Mouse (Mus musculus): ENCODE data around the gene Atp6ap1l. TPM values are rescaled to one million over a fixed set of nuclear protein-coding genes. Genes with fewer than 3 reads are reported as not detected.
"Not testable (repeated sequence)": the region's sequence is repeated elsewhere in the genome, so short reads cannot be mapped to it uniquely, and the experiment has no call there.

The Atp6ap1l gene
- 1 to 10 TPM in 1 of 2 experiments, under 1 TPM in 1; 0.42 to 1.3 TPM for total RNA-seq (2021)
- long read RNA-seq, experiment 1, result 0 reads
- long read RNA-seq, experiment 2, result 0 reads

DNA sequence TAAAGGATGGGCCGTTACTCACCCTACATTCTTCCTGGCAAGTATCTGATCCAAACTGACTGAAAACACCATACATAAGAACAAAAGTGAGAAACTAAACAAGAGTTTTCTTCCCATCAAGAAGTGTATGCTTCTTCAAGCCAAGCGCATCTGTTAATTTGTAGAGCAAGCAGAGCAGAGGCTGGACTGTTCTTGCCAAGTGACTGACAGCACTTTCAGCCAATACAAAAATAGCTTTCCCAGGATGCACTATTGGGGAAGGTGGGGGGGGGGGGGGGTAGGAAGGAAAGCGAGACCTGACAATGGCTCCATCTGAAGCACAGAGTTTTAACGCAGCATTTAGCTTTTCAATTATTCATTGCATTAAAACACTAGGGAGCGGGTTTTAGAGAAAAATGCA, at the start of gene Atp6ap1l:
TSS of gene Atp6ap1l (minus strand) at position 180 of the 400 bp plus-strand sequence.
- no peak for DNase-seq (ENCODE audit: low spot score in 2 of 2)

DNA sequence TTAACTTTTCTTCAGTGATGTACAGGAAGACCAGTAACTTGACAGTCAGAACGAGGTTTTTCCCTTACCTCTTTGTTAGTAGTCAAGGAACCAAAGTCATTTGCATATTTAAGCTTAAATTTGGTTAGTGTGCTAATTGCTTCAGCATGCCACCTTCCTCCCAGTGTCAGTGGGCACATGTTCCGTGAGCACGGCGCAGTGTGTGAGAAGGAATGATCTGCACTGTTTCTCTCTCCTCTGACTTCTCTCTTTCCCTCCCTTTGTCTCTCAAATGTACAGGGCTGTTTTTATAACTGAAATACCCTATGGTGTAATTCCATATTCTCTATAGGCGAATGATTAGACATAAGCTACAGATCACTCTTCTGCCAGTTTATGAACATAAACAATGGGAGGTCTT, 34.4 kb upstream of the Atp6ap1l start:
- DNase-seq (ENCODE audit: low spot score in 2 of 2), result no peak

DNA sequence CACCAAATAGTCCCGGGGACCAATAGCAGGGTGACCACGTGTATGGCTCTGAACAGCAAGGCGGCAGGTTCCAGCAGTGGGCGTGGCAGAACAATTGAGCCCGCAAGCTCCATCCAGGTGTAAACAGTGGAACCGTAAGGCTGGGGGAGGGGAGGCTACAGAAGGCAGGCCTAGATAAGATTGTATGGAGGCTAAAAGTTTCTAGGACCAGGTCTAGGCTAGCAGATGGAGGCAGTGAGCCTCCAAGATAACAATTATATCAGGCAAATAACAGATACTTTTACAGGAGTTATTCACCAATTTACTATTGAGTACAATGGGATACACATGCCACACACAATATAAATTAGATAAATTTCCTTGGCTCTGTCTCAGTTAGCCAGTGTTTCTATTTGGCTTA, 34.0 kb upstream of the Atp6ap1l start:
- no peak for DNase-seq (ENCODE audit: low spot score in 2 of 2)

DNA sequence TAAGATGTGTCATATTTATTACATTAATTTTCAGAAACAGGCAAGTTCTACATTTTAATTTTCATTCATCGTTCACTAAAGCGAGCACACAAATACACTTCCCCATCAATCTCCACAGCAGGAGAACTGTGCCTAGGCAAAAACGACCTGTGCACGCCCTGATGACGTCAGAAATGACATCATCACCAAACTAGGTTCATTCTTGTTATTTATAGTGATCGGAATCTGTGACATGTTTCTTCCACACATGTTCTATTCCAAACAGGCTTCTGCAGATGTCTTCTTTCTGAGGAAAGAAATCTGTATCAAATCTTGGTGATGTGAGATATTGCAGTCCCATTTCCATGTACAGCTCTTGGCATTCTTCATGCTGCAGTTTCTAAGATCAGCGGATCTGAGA, 30.7 kb upstream of the Atp6ap1l start:
- no peak for DNase-seq (ENCODE audit: low spot score in 2 of 2)

DNA sequence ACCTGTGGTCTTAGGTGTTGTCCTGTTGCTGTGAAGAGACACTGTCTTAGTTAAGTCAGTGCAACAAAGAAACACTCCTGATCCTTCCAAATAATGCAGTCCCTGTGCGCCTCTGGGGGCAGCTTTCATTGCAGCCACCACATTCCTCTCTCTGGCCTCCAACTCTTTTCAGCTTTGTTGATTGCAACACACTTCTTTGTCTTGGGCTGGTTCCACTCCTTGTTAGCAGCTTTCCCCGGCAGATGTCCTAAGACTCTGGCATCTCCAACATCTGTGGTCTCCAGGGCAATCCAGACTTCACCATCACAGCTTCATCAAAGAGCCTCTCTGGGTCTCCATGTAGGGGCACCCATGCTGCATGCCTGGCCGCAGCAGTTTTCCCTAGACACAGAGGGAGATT, 28.1 kb upstream of the Atp6ap1l start:
- no peak for DNase-seq (ENCODE audit: low spot score in 2 of 2)

DNA sequence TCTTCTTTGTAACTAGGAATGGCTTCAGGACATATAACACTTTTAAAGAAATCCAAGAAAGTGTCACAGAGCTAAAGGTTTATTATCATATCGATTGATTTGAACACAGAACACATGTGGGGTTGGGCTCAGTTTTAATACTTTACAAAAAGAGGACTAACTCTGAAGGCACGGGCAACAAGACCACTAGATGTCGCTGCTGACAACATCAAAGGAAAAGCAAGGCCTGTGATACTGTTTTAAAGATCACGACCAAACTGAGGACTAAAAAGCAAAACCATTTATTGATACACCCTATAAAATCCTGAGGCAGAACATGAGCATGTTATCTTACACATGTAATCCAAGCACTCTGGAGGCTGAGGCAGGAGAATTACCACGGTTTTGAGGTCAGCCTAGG, 24.7 kb upstream of the Atp6ap1l start:
- DNase-seq (ENCODE audit: low spot score in 2 of 2), result peak; percentile 14 to 30

DNA sequence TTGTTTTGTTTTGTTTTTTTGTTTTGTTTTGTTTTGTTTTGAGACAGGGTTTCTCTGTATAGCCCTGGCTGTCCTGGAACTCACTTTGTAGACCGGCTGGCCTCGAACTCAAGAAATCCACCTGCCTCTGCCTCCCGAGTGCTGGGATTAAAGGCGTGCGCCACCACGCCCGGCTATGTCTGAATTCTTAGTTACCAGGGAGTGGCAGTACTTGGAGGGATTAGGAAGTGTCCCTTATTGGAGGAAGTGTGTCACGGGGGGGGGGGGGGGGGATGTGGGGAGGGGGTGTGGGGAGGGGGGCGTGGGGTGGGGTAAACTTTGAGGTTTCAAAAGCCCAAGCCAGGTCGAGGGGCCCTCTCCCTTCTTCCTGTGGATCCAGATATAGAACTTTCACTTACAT, 23.1 kb upstream of the Atp6ap1l start:
- DNase-seq (ENCODE audit: low spot score in 2 of 2), result not testable (repeated sequence)

DNA sequence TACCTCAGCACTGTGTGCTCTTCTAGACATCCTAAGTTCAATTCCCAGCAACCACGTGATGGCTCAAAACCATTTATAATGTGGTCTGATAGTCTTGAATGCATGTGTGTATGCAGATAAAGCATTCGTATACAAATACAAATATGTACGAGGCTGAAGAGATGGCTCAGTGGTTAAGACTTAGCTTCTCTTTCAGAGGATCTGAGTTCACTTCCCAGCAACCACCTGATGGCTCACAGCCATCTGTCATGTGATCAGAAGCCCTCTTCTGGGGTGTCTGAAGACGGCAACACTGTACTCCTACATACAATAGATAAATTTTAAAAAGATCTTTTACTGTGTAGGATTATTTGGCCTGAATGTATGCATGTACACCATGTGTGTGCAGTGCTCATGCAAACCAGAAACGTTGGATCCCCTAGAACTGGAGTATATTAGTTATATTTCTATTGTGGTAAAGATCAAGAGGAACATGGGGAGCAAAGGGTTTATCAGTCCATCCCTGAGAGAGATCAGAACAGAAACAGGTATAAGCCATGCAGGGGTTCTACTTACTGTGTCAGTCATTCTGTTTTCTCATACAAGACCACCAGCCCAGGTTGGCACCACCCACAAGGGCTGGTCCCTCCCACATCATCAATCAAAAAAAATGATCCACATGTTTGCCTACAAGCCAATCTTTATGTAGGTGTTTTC, 21.9 kb upstream of the Atp6ap1l start:
- no peak for DNase-seq (ENCODE audit: low spot score in 2 of 2)

DNA sequence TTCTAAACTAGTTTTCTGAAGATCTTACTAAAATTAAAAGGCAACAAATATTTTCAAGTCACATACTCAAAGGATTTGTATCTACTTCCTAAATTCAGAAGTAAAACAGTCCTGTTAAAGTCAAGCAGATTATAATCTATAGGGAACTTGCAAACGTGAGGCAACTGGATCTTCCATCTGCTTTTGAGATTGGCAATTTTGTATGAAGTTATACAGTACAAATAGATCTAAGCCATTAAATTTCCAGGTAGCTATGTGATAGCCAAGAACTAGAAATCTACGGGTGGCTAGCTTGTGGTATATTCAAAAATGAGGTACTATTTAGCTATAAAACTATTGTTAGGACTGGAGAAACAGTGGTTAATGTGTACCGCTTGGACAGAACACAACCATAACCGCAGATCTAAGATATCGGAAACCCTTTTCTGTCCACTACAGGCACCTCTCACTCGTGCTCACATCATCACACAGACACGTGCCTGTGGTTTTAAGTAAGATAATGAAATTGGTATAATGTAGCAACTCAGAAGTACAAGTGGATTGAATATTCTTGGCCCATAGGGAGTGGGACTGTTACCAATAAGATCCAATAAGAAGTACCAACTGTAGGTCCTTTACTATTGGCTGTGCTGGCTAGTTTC, 21.1 kb upstream of the Atp6ap1l start:
- no peak for DNase-seq (ENCODE audit: low spot score in 2 of 2)

DNA sequence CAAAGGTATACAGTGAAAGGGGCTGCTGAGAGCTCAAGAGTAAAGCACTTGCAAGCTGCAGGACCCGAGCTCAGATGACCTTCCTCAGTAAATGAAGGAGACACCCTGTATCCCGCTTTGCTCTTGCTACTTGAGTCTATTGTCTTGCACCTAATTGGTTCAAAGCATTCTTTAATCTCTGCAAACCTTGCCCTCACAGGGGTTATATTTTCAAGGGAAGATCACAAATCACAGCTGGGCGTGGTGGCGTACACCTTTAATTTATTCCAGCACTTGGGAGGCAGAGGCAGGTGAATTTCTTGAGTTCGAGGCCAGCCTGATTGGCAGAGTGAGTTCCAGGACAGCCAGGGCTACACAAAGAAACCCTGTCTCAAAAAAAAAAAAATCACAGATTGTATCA, 20.0 kb upstream of the Atp6ap1l start:
- no peak for DNase-seq (ENCODE audit: low spot score in 2 of 2)

DNA sequence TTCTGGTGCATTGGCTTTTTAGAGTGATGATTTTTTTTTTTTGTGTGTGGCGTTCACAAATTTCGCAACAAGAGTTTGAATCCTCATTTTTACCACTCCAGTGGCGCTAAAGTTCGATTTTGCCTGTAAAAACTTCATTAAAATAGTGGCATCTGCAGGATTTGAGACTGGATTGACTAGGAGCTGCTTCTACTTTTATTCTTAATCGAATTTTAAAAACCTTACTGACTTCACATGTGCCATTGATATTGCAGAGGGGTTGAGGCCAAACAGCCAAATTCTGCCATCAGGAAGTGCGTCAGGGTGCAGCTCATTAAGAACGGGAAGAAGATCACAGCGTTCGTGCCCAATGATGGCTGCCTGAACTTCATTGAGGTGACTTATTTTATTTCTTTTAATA, 18.9 kb upstream of the Atp6ap1l start:
- DNase-seq (ENCODE audit: low spot score in 2 of 2), result no peak

DNA sequence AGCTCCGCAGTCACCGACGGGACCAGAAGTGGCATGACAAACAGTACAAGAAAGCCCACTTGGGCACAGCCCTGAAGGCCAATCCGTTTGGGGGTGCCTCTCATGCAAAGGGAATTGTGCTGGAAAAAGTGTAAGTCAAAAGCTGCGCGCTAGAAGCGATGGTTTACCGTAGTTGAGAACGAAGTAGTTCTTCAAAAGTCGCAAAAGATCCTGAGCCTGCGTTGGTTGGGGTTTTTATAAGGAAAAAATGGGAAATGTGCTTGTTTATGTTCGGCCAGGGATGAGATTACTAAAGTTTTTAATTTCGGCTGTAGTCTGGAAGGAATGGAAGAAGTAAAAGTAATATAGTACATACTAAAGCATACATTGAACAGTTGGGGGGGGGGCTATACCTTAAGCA, 18.5 kb upstream of the Atp6ap1l start:
- not testable (repeated sequence) for DNase-seq (ENCODE audit: low spot score in 2 of 2)

DNA sequence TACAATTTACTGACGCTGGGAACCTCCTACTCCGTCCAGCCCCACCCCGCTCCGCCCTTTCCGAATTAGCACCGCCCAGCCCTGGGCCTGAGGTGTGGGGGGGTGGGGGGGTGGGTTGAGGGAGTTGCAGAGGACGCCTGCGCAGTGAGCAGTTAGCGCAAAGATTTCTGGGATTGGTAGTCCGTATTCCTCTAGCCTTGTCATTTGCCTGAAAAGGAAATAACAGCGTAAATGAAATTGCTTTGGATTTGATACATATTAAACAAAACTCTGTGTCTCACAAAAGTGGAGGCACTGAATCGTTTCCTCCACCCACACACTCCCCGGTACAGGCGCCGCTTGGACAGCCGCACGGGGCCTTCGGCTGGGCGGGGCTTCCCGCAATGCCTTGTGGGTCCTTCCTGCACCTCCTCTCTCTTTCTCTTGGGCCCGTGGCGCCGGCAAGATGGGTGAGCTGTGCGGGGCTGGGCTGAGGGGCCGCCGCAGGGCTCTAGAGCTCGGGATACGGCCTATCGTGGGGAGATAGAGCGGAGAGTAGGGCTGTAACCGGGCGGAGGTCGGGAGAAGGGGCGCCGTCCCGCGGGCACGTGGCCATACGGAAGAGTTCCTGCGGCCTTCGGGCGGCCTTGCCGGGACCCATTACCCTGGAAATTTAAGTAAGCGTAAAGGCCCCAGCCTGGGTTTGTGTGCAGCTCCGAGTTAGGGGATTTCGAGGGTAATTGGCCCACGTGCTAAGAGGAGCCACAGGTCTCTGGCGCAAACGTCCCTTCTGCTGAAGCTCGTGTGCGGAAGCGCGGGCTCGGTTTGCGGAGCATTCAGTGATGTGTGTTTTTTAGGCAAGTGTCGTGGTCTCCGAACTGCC, 17.8 kb upstream of the Atp6ap1l start, which contains the start of gene Rps23:
TSS of gene Rps23 (plus strand) at position 208 of the 862 bp plus-strand sequence.
- peak; percentile 81 to 83 for DNase-seq (ENCODE audit: low spot score in 2 of 2)

DNA sequence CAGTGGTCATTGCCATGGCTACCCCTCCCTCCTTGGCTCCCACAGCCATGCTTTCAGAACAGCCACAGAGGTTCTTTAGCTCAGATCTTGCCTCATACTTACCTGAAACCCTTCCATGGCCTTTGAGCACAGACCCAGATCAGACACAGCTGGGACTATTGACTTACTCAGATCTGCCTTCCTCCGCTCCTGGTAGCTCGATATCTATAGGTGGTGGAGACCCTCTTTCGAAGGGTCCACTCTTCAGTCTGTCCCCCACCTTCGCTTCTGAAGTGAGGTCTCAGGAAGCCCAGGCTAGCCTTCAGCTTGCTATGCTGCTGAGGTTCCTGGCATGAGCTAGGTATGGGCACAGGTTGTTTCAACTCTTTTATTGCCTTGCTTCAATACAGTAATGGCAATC, 9.6 kb upstream of the Atp6ap1l start:
- DNase-seq (ENCODE audit: low spot score in 2 of 2), result no peak

DNA sequence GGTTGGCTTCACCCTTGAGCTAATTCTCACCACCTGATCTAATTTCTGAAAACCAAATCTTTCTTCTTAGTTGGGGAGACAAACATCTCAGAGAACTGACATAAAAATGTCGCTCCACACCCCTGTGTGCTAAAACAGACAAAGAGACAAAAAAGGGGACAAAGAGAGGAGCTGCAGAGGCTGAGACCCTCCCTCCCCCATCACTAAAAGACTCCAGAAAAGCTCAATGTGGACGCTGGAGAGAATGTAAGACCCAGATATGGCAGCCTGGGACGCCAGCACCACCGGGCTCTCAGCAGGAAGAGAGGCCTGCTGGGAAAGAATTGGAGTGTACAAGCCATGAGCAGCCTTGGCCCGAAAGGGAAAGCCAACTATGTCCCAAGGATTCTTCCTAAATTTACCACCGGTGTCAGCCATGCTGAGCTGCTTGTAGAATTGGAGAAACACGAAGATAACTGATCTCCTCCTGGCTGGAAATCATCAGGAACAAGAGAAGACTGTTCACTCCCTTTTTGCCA, 8.6 kb upstream of the Atp6ap1l start:
- no peak for DNase-seq (ENCODE audit: low spot score in 2 of 2)

DNA sequence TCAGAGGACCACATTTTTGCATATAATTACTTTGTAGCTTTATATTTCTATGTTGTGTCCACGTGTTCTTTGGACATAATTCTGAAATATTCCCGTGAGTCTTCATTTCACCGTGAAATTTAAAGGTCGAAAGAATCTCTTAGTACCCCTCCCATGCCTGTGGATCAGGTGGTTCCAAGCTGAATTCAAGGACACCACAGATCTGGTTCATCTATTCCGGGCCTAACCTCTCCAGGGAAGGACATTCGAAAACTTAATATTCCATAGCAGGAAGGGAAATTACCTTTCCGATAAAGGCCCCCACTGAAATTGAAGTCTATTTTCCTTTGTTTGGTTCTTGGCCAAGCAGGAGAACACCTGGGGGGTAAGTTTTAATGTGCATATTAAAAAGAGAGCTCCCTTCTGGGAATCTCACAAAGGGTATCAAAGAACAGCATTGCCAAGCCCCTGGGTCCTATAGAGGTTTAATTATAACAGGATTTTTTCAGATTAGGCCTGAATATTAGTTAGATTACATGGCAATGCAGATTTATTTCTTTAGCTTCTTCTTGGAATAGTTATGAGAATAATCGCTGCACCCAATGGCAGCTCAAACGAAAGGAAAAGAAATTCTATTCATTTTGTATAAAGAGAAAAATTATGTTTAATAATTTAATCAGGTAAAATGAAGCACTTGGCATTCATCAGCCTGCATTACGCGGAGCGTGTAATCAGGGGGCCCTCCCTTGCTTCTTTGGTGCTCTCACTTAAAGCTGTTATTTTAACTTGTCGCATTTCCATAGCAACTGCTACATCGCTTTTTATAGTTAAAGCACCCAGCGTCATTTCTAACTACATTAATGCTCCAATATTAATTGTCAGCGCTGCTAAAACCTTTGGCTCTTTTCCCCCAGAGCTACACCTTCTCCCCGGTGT, 7.9 kb upstream of the Atp6ap1l start:
- no peak for DNase-seq (ENCODE audit: low spot score in 2 of 2)

DNA sequence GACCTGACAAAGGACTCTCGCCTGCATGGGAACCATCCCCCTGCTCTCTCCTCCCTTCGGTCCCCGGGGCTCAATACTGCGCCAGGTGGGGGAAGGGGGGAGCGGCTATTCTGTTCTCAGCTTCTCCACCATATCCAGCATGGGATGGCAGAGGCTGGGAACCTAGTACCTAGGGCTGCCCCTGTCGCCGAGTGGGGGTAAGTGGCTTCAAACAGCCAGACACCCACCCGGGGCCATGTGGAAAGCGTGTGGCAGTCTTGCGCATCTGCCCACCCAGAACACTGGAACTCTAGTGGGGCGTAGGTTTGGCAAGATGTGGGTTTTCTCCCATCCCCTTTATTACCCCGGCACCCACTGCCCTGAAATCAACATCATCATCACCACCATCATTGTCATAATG, 2.2 kb upstream of the Atp6ap1l start:
- DNase-seq (ENCODE audit: low spot score in 2 of 2), result no peak

DNA sequence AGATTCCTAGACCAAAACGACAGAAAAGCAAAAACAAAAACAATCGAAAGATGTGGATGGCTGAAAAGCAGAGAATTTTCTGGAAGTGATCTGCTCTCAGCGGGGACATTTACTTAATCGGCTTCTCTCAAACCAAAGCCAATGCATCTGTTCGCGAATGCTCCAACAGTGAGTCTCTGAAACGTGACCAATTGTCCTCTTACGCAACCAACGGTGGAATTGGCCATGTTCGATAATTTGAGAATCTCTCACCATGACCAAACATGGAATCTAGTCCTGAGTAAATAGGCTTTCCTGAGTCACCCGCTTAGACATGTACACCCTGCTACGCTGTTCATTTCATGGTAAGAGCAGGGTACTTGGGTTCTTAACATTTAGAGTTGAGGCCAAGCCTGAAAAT, 8.3 kb downstream of the Atp6ap1l start:
- no peak for DNase-seq (ENCODE audit: low spot score in 2 of 2)

DNA sequence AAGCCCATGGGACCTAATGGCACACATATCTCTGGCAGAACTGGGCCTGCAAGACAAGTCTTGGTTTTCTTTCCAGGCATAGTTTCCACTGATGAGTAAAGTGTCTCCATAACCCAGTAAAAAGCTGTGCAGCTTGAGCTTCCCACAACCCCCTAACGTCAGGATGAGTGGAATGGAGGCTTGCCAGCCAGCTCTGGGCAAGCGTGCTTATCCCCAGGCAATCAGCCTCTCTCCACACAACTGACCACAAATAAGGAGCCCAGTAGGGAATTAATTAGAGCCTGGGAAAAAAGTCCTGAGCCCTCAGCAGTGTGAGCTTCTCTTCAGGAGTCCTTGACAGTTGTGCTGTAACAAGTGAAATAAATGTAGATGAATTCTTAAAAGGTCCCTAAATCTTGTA, 9.1 kb downstream of the Atp6ap1l start:
- no peak for DNase-seq (ENCODE audit: low spot score in 2 of 2)

DNA sequence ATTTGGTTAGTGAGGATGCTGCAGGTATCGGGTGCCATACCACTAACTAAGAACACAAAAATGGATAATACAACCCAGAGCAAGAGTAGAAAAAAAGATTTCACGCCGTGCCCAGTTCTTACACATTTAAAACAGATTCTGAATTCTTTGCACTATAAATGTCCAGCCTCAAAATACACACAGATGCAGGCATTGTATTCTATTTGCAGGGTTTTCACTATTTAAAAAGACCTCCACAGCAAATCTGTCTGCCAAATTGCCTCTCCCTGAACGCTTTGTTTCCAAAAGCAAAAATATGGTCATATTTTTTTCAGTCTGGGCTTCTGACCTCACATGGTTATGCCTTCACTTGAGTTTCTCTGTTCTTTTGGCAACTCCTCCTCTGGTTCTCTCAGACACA, 10.3 kb downstream of the Atp6ap1l start:
- DNase-seq (ENCODE audit: low spot score in 2 of 2), result no peak

DNA sequence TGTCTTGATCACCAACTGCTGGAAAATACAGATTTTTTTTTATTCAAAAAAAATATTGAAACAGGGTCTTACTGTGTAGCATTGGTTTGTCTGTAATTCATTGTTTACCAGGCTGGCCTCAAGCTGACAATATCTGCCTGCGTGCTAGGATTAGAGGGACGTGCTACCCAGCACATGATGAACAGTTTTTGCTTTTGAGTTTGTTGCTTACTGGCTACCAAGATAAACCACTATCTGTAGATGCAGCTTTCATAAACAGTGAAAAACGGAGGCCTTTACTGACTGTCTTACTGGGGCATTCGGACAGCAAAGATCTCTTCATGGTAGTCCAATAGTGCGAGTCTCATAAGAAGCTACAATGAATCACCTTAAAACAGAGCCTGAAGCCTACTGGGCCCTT, 15.0 kb downstream of the Atp6ap1l start:
- DNase-seq (ENCODE audit: low spot score in 2 of 2), result no peak
